ENCODE assay signal across 11 mouse cellular contexts in genomic region chr17:56547846-56548604, GRCm38 (mm10). TPM values are rescaled to one million over a fixed set of nuclear protein-coding genes. Genes with fewer than 3 reads are reported as not detected.
DNase-seq lines count a peak whose midpoint lies in the region; ATAC-seq lines count a peak whose summit lies in the region.
"Had no signal": no experiment of that assay in that cellular context is flagged by ENCODE, and none has a peak within 500 bp of the region (broad histone marks: within the 10 kb centered on the region; RNA-seq: fewer than 3 reads in every experiment).

No protein-coding gene starts in this region.

- DNase-seq in heart, postnatal 4 days: peak; percentile 4
- no peak for DNase-seq in heart, postnatal 10 days
- DNase-seq in right cerebral cortex, postnatal 4 days: peak; percentile 7
- no peak for DNase-seq in right cerebral cortex, postnatal 36 days (ENCODE audit: low spot score in 2 of 2)
- DNase-seq in Muller cell, postnatal 12 days (ENCODE audit: inconsistent ontology term): no peak
- no peak for DNase-seq in spleen, postnatal 14 days (ENCODE audit: low spot score in 2 of 2)
- no peak for DNase-seq in kidney, adult 9 months

- no peak overlapping the region for H3K9ac ChIP-seq in forebrain, embryonic 15.5 days (replicated peaks)

- H3K27me3 ChIP-seq in forebrain, embryonic 15.5 days: no peaks in the 10 kb centered on the region

- no peak overlapping the region for H3K4me3 ChIP-seq in forebrain, embryonic 15.5 days

- no peak overlapping the region for H3K4me2 ChIP-seq in forebrain, embryonic 15.5 days (replicated peaks)

- H3K27ac ChIP-seq in forebrain, embryonic 15.5 days (replicated peaks): peak overlapping the region; percentile 74; the same call in 1 of the 2 replicates

- peaks cover 53% of the 10 kb centered on the region for H3K4me1 ChIP-seq in forebrain, embryonic 15.5 days

- H3K9me3 ChIP-seq in forebrain, embryonic 15.5 days: no peaks in the 10 kb centered on the region

- 69% methylated on average over 9 of the region's 9 CpGs for WGBS in forebrain, embryonic 15.5 days

- H3K36me3 ChIP-seq in forebrain, embryonic 15.5 days: no peaks in the 10 kb centered on the region

- intact Hi-C loops in heart, postnatal 10 days (cut with DNase I): no loop called here

- ATAC-seq in forebrain, embryonic 15.5 days (replicated peaks): no peak

RNA-seq across cellular contexts. Expression of gene Gm20219, which starts 6.2 kb away (rescaled TPM):
- total RNA-seq in heart, postnatal 4 days (2021): under 1 TPM; 0.54 to 0.71 TPM
- total RNA-seq in heart, postnatal 10 days (2021): under 1 TPM in 1 of 2 experiments, not detected in 1; 0.60 TPM
- 1.5 TPM in 2 replicates for polyA plus RNA-seq in forebrain, embryonic 15.5 days (2015; fragmentation: Nextera tagmentation; extraction: Ambion mirVana)

RNA-seq across cellular contexts. Expression of gene Znrf4, which starts 35.8 kb away (rescaled TPM):
- total RNA-seq in heart, postnatal 4 days (2021): not detected
- total RNA-seq in heart, postnatal 10 days (2021): not detected
- 0.14 and 0.36 TPM in 2 replicates for polyA plus RNA-seq in forebrain, embryonic 15.5 days (2015; fragmentation: Nextera tagmentation; extraction: Ambion mirVana)
- total RNA-seq: left cerebral cortex, postnatal 10 days had no signal
- polyA plus RNA-seq: heart, embryonic 16.5 days; small intestine, adult 2 months had no signal

RNA-seq across cellular contexts. Expression of gene Safb2, which starts 36.4 kb away (rescaled TPM):
- 10 to 100 TPM; 69.2 to 70.0 TPM for total RNA-seq in heart, postnatal 4 days (2021)
- 10 to 100 TPM; 55.7 to 56.8 TPM for total RNA-seq in heart, postnatal 10 days (2021)
- 76.1 and 84.7 TPM in 2 replicates for polyA plus RNA-seq in forebrain, embryonic 15.5 days (2015; fragmentation: Nextera tagmentation; extraction: Ambion mirVana)

RNA-seq across cellular contexts. Expression of gene Safb, which starts 36.6 kb away (rescaled TPM):
- total RNA-seq in heart, postnatal 4 days (2021): 10 to 100 TPM; 89.2 to 92.5 TPM
- 10 to 100 TPM; 96.8 to 97.6 TPM for total RNA-seq in heart, postnatal 10 days (2021)
- polyA plus RNA-seq in forebrain, embryonic 15.5 days (2015; fragmentation: Nextera tagmentation; extraction: Ambion mirVana): 125 and 132 TPM in 2 replicates

Comparison
In these comparisons a context has a peak if more than half of its experiments do, and no peak if none do; other contexts are left out.
1. DNase-seq: peak in heart, postnatal 4 days (single experiment) and right cerebral cortex, postnatal 4 days (single experiment); none in heart, postnatal 10 days (0 of 2), right cerebral cortex, postnatal 36 days (0 of 2), Muller cell, postnatal 12 days (single experiment), spleen, postnatal 14 days (0 of 2) and kidney, adult 9 months (single experiment).